Mouse (Mus musculus) embryonic facial prominence, embryonic 11.5 days (tissue): ENCODE data around the gene Rgl1. TPM values are rescaled to one million over a fixed set of nuclear protein-coding genes. Genes with fewer than 3 reads are reported as not detected.

ENCODE experiments used
- ATAC-seq: fragments of 200-750 bp; cut with Nextera tagmentation; replicated peaks from 2 replicates; pipeline ENCODE4 v1.8.0; 2017; ENCODE audit warnings: low read depth; ENCODE audit not compliant: insufficient number of reproducible peaks, low FRiP score, low TSS enrichment
- DNase-seq: peaks from one replicate; pipeline ENCODE4 v3.0.0-alpha.2; 2015; ENCODE audit warnings: low spot score
- H3K27ac ChIP-seq: fragments of 300-500 bp; sonication (generic); replicated peaks from 2 replicates; pipeline ENCODE4 v1.5.1; 2014; ENCODE audit warnings: mild to moderate bottlenecking, low read depth, low read length, control low read depth
- H3K27me3 ChIP-seq: fragments of 300-500 bp; sonication (generic); 2 replicates; pipeline ENCODE4 v1.6.1; 2014; ENCODE audit warnings: mild to moderate bottlenecking, low read length, moderate library complexity, mixed read lengths; ENCODE audit not compliant: control insufficient read depth, insufficient read depth
- H3K36me3 ChIP-seq: fragments of 300-500 bp; sonication (generic); replicated peaks from 2 replicates; pipeline ENCODE4 v1.6.1; 2014; ENCODE audit warnings: low read depth, mild to moderate bottlenecking, low read length, moderate library complexity, mixed read lengths; ENCODE audit not compliant: control insufficient read depth, insufficient read depth
- H3K4me1 ChIP-seq: fragments of 300-500 bp; sonication (generic); 2 replicates; pipeline ENCODE4 v1.6.1; 2014; ENCODE audit warnings: low read length, mixed read lengths; ENCODE audit not compliant: control insufficient read depth, insufficient read depth
- H3K4me2 ChIP-seq: fragments of 300-500 bp; sonication (generic); 2 replicates; pipeline ENCODE4 v1.6.1; 2014; ENCODE audit warnings: low read depth, mild to moderate bottlenecking, control low read depth, low read length, moderate library complexity
- H3K4me3 ChIP-seq: fragments of 300-500 bp; sonication (generic); 2 replicates; pipeline ENCODE4 v1.5.1; 2014; ENCODE audit warnings: low read depth, low read length, control low read depth
- H3K9ac ChIP-seq: fragments of 300-500 bp; sonication (generic); replicated peaks from 2 replicates; pipeline ENCODE4 v1.6.1; 2014; ENCODE audit warnings: mild to moderate bottlenecking, control low read depth, low read length
- H3K9me3 ChIP-seq: fragments of 300-500 bp; sonication (generic); replicated peaks from 2 replicates; pipeline ENCODE4 v1.6.1; 2016; ENCODE audit warnings: mild to moderate bottlenecking, low read length, inconsistent platforms, mixed read lengths; ENCODE audit not compliant: control insufficient read depth
- WGBS: fragments of 180-500 bp; shearing (Covaris S2); extraction: QIAGEN DNeasy Blood & Tissue Kit; methylation state at CpG from one replicate; pipeline ENCODE4 v1.1.7; 2014; 5-methylcytosine and 5-hydroxymethylcytosine counted together
- polyA plus RNA-seq: library from polyadenylated mRNA; unstranded; fragments of >200 nt; fragmentation: Nextera tagmentation; extraction: Ambion mirVana; gene quantifications from 2 replicates; pipeline ENCODE4 v1.2.1, GENCODE M21; 2014

Gene Rgl1
- polyA plus RNA-seq, 1 experiment from 2014 or later = 26.0 TPM

GRCm38 (mm10) chr1:152621624-152622023 lies 144.5 kb downstream of the Rgl1 start:
- Histone ChIP-seq H3K4me1 (no peaks in the 10 kb centered on the region; the same call in 1 of the 2 replicates), H3K27me3 (no peaks in the 10 kb centered on the region), H3K36me3 (no peaks in the 10 kb centered on the region), H3K4me2 (no peak overlapping the region), H3K9me3 (no peaks in the 10 kb centered on the region), H3K4me3 (no peak overlapping the region), H3K27ac (no peak overlapping the region), H3K9ac (no peak overlapping the region)
- DNase-seq (no peak), ATAC-seq (no peak)
- 83% methylated on average over 4 of the region's 4 CpGs for WGBS

GRCm38 (mm10) chr1:152619396-152619795 lies 146.8 kb downstream of the Rgl1 start:
- WGBS = 73% methylated on average over 9 of the region's 9 CpGs
- ATAC-seq (no peak), DNase-seq (no peak)
- no peaks in the 10 kb centered on the region for H3K36me3 ChIP-seq
- H3K27me3 ChIP-seq = no peaks in the 10 kb centered on the region
- H3K4me2 ChIP-seq = no peak overlapping the region
- H3K4me1 ChIP-seq = no peaks in the 10 kb centered on the region; the same call in 1 of the 2 replicates
- no peak overlapping the region for H3K9ac ChIP-seq
- H3K4me3 ChIP-seq = no peak overlapping the region
- H3K27ac ChIP-seq = no peak overlapping the region
- no peaks in the 10 kb centered on the region for H3K9me3 ChIP-seq

- Histone ChIP-seq H3K27ac (no peak overlapping the region), H3K9ac (no peak overlapping the region), H3K9me3 (no peaks in the 10 kb centered on the region), H3K4me1 (no peaks in the 10 kb centered on the region; the same call in 1 of the 2 replicates), H3K36me3 (no peaks in the 10 kb centered on the region), H3K27me3 (no peaks in the 10 kb centered on the region), H3K4me2 (no peak overlapping the region), H3K4me3 (no peak overlapping the region)
- DNase-seq = no peak
- no peak for ATAC-seq
- 83% methylated on average over 3 of the region's 3 CpGs for whole genome bisulfite sequencing
Observed at GRCm38 (mm10) chr1:152618896-152619295, 147.3 kb downstream of the Rgl1 start.

- Histone ChIP-seq H3K9ac (no peak overlapping the region), H3K27me3 (no peaks in the 10 kb centered on the region), H3K4me2 (no peak overlapping the region), H3K27ac (no peak overlapping the region), H3K9me3 (no peaks in the 10 kb centered on the region), H3K4me1 (no peaks in the 10 kb centered on the region; the same call in 1 of the 2 replicates), H3K4me3 (no peak overlapping the region), H3K36me3 (no peaks in the 10 kb centered on the region)
- 59% methylated on average over 1 of the region's 1 CpGs for WGBS
- no peak for ATAC-seq
- DNase-seq = no peak
Observed at GRCm38 (mm10) chr1:152618381-152618780, 147.8 kb downstream of the Rgl1 start.

- Histone ChIP-seq H3K27me3 (no peaks in the 10 kb centered on the region), H3K27ac (no peak overlapping the region), H3K9ac (no peak overlapping the region), H3K4me3 (no peak overlapping the region), H3K9me3 (no peaks in the 10 kb centered on the region), H3K36me3 (no peaks in the 10 kb centered on the region), H3K4me1 (no peaks in the 10 kb centered on the region; the same call in 1 of the 2 replicates), H3K4me2 (no peak overlapping the region)
- no peak for DNase-seq
- no peak for ATAC-seq
- 81% methylated on average over 10 of the region's 10 CpGs for WGBS
Observed at GRCm38 (mm10) chr1:152617745-152618342, 148.3 kb downstream of the Rgl1 start.

GRCm38 (mm10) chr1:152616777-152617057 lies 149.4 kb downstream of the Rgl1 start:
- no peak for DNase-seq
- no peaks in the 10 kb centered on the region for H3K36me3 ChIP-seq

GRCm38 (mm10) chr1:152615987-152616776 lies 150.0 kb downstream of the Rgl1 start:
- Histone ChIP-seq H3K27me3 (no peaks in the 10 kb centered on the region), H3K36me3 (no peaks in the 10 kb centered on the region), H3K4me1 (no peaks in the 10 kb centered on the region), H3K9ac (no peak overlapping the region), H3K9me3 (no peaks in the 10 kb centered on the region), H3K4me2 (no peak overlapping the region), H3K27ac (no peak overlapping the region), H3K4me3 (no peak overlapping the region)
- 76% methylated on average over 10 of the region's 10 CpGs for WGBS
- ATAC-seq = no peak
- no peak for DNase-seq

More at GRCm38 (mm10) chr1:152616777-152617057, 149.4 kb downstream of the Rgl1 start:
- Histone ChIP-seq H3K9ac (no peak overlapping the region), H3K4me3 (no peak overlapping the region), H3K4me2 (no peak overlapping the region), H3K27ac (no peak overlapping the region), H3K9me3 (no peaks in the 10 kb centered on the region), H3K4me1 (no peaks in the 10 kb centered on the region), H3K27me3 (no peaks in the 10 kb centered on the region)
- ATAC-seq = no peak

GRCm38 (mm10) chr1:152614743-152615380 lies 151.3 kb downstream of the Rgl1 start:
- H3K27me3 ChIP-seq = no peaks in the 10 kb centered on the region
- no peak overlapping the region for H3K27ac ChIP-seq
- H3K36me3 ChIP-seq = no peaks in the 10 kb centered on the region
- H3K4me1 ChIP-seq = no peaks in the 10 kb centered on the region
- H3K4me3 ChIP-seq = no peak overlapping the region
- no peak overlapping the region for H3K9ac ChIP-seq
- no peak overlapping the region for H3K4me2 ChIP-seq
- no peak for DNase-seq
- H3K9me3 ChIP-seq = no peaks in the 10 kb centered on the region
- WGBS = 65% methylated on average over 7 of the region's 7 CpGs
- ATAC-seq = no peak
